Mouse (Mus musculus) G1E (cell line): Measurements from ENCODE around the gene Bcam.

Experiments used
- CTCF ChIP-seq: IDR thresholded peaks from 2 replicates; pipeline ENCODE4 v1.5.1; 2012; ENCODE audit warnings: low read depth, low read length, inconsistent platforms, mixed read lengths
- GATA1 ChIP-seq: IDR thresholded peaks from 2 replicates; pipeline ENCODE4 v1.6.1; 2012; ENCODE audit warnings: borderline replicate concordance, low read length, inconsistent platforms, mixed read lengths
- GATA2 ChIP-seq: IDR thresholded peaks from 2 replicates; pipeline ENCODE4 v1.6.1; 2012; ENCODE audit warnings: low read depth, low read length, inconsistent platforms, borderline replicate concordance
- TAL1 ChIP-seq: conservative IDR thresholded peaks from 2 replicates; pipeline ENCODE4 v1.6.1; 2012; ENCODE audit warnings: low read depth, low read length, inconsistent platforms, mixed read lengths

- TF ChIP-seq CTCF (no peak), GATA1 (no peak), TAL1 (no peak), GATA2 (no peak)
Measured at GRCm38 (mm10) chr7:19755008-19755407, 15.8 kb downstream of the Bcam start.
